Mouse (Mus musculus): Measurements from ENCODE around the gene Fam114a1.

The Fam114a1 gene

DNA sequence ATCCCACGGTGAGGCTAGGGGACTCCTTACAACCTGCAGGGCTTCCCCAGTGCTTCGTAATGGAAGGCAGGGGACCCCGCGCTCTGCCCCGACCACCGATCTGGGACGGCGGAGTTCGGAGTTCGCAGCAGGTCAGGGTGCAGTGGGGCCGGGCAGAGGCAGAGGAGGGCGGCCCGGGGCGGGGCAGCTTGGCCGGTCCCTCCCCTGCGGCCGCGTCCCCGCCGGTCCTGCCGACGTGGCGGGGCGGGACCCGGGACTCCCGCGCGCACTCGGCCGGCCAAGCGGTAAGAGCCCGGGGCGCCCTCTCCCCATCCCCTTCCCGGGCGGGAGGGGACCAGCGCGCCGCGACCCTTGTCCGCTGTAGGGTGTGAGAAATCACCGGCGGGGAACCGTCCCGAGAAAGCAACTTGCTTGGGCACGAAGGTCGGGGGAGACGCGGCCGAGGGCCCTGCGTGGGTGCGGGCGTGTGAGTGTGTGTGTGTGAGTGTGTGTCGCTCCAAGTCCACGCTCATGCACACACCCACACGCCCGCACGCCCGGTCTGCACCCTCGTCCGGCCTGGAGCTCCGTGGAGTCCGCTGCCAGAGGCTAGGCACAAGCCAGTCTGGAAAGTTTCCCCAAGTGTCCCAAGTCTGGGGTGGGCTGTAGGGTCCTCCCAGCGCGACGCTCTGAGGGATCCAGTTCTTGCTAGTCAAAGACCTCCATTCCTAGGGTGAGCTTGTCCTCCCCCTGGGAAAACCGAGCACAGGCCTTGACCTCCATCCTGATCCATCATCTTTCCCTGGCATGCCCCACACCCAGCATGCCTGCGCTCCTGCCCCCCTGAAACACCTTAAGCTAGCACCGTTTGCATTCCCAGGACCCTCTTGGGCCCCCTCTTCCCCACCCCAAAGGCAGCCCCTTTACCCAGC, at the start of gene Fam114a1:
Fam114a1 (plus strand) TSS at position 211 of the 911 bp plus-strand sequence.
- DNase-seq, result peak; percentile 84

DNA sequence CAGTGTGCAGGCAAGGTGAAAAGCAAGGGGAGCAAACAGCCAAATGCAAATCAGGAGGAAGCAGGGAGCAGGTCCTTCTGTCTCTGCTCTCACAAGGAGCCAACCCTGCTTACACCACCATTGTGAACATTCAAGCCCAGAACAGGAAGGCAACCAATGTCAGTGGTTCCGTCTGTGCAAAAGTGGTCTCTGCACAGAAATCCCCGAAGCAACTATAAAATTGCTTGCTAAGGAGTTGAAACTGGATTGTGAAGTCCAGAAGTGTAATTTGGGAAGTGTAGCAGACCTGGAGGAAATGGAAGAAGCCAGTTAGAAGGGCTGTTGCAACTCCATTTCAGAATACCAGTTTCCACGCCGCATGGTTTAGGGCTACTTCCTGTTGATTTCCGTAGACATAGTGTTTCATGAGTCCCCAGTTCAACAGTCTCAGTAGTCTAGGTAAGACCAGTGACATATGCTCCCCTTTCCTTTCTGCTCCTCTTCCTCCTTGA, 46.9 kb upstream of the Fam114a1 start:
- DNase-seq, result no peak

DNA sequence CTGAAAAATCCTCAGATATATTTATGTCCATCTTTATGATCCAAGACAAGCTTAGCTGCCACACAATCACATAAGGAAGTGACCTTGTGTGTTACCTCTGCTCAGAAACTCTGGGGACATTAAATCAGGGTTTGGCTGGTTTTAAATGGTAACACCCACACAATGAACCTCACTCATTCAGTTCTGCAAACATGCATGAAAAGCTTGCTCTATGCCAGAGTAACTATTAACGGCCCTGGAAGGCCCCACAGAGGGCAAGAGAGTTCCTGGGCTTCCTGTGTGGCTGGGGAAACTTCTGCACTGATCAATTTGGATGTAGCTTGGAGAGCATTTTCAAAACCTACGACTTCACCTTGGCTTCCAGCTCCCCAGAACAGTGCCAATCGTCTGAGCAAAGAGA, 37.7 kb upstream of the Fam114a1 start:
- no peak for DNase-seq

DNA sequence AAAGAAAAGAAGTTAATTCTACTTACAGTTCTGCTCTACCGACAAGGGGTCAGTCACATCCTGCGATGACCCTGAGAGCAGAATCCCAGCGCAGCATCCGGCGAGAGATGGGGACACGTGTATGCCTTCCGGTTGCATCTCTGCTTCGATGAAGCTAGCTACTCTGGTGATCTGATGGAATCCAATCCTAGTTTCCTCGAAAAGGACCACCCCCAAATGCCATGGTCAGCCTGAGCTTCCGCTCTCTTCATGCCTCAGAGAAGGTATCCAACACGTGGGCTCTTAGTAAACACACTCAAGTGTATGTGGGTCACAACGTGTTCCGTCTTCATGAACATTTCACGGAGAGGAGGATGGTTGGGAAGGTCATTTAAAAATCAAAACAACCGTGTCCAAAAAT, 37.1 kb upstream of the Fam114a1 start:
- DNase-seq, result no peak

DNA sequence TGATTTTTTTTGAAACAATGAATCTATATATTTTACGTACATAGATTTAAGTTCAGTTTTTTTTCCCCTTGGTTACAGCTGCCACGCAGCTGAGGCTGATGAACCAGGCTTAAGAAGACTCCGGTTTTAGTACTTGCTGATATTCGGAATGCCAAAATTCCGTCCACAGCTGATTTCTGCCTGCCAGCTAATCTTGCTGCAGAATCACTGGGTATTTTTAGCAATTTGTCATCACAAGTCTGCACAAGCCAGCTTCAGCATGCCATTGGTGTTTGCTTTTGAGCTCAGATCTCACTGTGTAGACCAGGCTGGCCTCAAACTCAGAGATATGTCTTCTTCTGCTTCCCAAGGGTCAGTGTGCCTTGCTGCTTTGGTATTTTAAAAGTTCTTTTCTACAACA, 18.4 kb upstream of the Fam114a1 start:
- DNase-seq, result no peak

DNA sequence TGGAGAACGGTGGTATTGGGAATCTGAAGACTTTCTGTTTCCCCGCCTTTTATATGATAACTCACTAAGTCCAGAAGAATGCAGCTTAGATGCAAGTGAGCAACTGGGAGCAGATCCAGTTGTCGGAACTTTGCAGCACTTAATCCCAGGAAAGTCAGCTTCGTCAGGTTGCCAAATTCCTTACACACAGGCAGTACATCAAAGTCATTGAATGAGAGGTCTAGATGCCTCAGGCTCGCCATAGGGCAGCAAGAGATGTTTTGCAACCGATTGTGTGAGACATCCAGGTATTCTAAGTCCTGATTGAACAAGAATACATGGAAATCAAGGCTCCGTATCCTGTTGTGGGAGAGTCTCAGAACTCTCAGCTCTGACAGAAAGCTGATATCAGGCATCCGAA, 14.9 kb upstream of the Fam114a1 start:
- DNase-seq, result no peak

DNA sequence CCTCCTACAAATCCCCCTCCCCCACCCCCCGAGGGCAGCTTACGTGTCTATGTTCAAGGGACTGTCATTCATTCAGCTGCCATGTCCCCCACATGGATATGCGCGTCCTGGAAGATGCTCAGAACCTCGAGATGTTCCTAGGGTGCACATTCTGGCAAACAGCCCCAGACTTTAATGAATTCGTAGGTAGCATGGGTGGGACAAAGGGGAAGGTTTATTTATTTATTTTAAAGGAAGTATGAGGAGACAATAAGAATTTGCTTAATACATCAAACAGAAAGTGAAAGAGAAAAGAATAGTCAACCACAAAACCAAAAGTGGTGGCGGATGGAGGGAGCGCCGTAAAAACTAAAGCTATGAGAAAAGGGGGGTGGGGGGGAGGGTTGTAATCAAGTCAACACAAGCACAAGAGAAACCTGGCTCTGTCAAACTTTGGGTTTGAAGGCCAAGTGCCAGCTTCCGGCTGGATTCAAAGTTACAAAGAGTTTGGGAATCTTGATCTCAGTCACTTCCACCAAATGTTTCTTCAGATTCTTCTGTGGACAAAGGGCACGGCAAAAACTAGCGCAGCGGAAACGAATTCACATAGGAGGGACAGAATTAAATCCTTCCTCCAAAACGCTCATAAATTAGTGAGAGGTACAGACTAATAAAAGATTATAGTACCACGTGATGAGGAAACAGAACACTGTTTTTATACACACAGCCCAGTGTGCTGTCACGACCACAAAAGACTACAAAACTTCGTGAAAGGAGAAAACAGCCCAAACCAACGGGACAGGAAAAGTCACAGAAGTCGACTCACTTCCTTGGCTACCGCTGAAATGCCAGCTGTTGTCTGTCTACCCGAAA, 10.7 kb upstream of the Fam114a1 start:
- peak; percentile 22 for DNase-seq

DNA sequence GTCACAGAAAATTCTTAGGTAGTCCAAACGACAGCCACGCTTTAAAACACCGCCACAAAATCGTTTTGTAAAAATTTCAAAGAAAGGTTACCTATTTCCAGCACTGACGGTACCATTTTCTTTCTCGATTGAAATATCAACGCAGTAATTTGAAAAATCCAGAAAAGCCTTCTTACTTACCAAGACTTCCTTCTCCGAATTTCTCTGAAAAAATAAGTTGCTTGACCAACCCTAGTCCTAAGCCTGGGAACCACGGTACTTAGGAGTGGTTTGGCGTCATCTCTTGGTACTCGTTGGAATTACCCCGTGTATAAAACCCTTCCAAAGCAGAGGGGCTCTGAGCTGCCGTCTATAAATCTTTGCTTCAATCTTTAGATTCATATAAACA, 10.0 kb upstream of the Fam114a1 start, which contains the start of gene Tlr6:
Tlr6 (minus strand) TSS at position 255 of the 388 bp plus-strand sequence.
- DNase-seq, result peak; percentile 60

DNA sequence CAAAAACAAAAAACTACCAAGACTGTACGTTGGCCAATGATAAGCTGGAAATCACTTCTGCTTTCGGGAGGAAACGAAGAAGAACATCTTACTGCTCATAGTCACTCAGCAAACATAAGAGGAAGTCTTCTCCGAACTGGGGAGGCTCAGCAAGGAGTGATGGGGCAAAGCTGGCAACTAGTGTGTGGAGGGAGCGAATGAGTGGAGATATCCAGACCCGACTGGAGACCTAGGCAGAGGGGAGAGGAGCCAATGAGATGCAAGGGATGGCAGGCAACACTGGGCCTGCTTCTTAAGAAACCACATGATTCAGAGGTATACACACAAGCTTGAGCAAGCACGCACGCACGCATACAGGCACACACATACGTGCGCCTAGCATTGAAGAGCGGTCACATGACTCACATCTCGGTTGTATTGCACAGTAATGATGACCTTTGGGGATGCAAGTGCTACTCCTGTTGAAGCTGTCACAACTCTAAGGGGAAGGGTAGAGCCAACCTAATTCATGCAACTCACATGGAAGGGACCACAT, 8.9 kb upstream of the Fam114a1 start:
- no peak for DNase-seq

DNA sequence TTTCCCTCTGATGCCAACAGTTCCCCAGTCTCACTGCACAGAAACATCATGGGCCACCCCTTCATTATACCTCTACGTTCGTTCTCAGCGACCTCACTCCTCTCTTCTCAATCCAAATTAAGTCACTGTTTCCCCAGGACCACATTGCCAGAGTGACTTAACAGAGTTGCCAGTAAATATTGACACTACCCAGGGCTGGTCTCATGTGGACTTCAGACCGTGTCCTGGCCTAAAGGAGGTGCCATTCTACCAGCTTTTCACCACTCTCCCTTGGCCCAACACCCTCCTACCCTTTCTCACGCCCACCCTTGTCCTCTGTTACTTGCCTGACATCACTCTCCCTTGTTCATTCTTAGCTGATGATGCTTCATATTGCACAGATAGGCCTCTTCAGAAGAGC, 6.6 kb upstream of the Fam114a1 start:
- no peak for DNase-seq

DNA sequence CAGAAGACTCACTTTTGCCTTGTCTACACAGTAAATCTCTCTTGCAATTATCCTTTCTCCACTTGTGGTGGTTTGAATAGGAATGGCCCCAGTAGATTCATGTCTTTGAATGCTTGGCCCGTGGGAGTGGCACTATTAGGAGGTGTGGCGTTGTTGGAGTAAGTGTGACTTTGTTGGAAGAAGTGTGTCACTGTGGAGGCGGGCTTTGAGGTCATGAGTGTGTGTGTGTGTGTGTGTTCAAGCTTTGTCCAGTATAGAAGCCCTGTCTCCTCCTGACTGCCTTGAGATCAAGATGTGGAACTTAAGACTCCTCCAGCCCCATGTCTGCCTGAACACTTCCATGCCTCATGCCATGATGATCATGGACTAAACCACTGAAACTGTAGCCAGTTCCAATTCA, 6.1 kb upstream of the Fam114a1 start:
- no peak for DNase-seq

DNA sequence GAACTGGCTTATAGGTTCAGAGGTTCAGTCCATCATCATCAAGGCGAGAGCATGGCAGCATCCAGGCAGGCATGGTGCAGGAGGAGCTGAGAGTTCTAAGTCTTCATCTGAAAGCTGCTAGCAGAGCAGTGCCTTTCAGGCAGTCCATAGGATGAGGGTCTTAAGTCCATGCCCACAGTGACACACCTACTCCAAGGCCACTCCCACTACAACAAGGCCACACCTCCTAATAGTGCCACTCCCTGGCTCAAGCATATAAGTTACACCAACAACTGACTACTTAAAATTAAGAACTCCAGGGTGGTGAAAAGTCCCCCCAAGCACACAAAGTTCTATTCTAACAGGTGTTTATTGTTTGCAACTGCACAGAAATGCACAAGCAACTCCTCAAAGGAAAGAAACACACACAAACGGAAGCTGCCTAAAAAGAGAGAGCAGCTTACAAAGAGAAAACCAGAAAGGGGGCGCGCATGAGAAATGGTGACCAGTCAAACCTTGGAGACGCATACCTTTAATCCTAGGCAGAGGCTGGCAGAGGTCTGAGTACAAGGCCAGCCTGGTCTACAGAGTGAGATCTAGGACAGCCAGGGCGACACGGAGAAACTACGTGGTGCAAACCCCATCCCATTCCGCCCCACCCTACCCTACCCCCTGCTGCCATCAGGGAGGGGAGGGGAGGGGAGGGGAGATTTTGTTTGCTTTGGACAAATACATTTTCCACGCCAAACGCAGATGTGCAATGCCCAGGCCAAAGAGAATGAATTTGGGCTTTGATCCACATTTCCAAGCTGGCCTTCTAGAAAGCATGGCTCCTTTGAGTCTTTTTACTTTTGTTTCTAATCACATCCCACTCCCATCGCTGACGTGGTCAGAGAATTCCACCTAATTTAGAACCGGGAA, 660 bp upstream of the Fam114a1 start:
- DNase-seq, result no peak

DNA sequence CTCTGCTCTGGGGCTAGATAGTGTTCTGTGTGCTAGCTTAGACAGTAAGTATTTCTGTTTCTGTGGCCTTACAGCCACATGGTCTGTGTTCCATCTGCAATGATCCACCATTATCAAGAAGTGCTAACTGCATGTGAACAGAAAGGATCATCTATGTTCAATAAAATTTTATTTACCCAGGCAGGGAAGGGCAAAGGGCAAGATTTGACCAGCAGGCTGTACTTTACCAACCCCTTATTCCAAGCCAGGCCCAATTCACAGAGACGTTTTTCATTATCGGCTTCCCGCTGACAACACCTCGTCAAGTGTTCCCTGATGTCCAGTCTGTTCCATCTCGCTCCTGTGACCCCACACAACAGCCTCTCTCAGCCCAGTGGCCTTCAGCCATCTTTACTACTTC, 5.2 kb downstream of the Fam114a1 start:
- no peak for DNase-seq

DNA sequence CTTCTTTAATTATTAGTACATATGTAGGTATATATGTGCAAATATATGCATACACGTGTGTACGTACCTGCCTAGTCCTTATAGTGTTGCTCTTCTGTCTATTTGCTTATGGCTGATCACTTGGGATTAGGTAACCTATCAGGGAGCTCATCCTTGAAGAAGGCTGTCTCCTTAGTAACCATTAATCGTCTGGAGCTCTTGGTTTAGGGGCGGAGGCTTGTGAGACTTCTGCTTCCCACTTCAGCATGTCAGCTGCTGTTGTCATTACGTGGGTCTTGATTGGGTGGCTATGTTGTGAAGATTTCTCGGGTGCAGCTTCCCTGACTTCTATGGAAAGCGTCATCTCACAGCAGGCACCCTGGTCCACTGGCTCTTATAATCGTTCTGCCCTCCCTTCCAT, 7.3 kb downstream of the Fam114a1 start:
- no peak for DNase-seq

DNA sequence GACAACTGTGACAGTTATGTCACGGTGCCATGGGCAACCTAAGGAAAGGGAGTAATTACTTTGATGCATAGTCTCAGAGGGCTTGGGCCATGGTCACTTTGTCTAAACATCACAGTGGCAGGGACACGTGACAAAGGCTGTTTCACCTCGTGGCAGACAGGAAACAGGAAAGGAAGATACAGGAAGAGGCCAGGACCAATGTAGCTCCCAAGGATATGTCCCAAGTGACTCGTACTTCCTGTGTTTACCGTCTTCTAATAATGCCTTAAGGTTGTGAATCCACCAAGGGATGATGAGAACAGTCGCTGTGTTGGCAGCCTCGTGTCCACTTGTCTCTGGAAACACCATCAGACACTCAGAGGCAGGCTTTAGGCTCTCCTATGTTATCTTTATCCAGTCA, 16.1 kb downstream of the Fam114a1 start:
- peak; percentile 6 for DNase-seq

DNA sequence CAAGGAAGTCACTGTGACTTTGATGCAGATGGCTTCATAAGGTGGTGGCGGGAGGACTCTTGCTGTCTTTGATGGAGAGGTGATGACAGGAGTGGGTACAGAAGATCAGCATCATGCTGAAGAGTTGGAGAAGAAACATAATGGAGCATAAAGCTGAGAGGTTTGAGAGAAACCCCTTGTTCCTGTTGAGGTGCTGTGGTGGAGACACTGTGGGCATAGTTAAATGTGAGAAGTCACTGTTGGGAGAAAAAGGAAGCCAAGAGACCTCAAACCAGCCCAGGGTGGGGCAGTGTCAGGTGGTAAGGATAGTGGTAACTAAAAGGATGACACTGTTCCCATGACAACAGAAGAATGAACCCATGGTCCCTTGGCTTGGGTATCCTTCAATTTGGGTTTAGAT, 20.1 kb downstream of the Fam114a1 start:
- no peak for DNase-seq

DNA sequence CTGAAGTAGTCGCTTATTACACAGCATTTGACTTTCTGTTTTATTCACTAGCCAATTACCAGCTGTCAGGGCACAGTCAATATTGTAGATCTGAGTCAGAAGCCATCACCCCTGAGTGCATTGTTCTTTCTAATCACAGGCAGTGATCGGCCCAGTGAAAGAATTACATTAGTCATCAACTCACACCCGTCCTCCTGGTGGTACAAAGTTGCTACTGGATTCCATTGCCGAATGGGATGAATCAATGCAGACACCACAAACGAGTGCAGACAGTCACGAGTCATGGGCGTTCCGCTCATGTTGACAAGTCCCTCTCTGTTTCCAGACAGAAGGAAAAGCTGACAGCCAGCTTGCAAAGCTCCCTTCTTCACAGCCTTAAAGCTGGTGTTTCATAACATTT, 22.7 kb downstream of the Fam114a1 start:
- no peak for DNase-seq

DNA sequence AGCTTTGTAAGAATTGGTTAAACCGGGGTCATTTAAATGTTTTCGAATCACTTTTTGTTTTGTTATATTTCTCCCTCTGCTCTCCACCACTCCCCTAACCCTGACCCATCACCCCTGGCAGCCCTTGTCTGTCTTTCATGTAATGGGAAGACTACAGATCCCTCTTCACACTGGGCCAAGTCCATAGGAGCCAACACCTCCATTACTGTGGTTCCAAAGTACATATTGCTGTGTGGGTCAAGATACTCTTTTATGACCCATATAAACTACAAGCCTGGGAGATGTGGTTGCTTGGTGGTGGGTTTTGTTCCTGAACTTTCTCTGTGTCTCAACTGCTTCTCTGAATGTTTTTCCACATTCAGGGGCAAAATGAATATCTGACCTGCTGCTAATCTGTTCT, 25.5 kb downstream of the Fam114a1 start:
- no peak for DNase-seq

DNA sequence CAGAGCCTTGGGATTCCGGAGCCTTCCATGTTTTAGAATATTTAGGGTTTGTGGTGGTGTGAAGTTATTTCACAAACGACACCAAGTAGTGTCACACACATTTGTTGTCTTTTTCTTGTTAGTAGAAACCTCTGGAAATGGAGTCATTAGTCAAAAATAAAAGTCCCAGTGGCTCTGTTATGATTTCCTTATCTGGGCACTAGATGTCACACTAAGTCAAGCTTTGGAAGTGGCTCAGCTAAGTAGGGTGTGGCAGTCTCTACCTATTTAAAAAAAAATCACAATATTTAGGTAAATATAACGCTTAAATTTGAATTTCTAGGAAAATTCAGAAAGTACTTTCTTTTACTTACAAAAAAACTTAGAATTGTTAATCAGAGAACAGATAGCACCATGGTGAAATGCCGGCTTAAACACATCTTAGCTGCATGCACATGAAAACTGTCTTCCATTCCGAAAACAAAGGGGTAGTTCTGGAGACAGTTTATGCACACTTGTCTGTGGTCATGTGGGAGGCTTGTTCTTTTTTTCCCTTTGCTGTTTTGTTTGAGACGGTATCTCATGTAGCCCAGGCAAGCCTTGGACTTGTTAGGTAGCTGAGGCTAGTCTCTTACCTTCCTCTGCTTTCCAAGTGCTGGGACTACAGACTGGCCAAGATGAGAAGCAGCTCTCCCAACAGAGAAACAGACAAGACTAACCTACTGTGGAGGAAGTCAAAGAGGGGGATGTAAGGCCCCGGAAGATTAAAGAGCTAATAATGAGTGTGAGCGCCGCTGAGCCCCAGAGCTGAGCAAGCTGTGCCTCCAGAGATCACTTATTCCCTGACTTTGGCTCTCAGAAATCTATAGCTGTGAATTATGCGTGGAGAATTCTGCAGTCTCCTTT, 33.3 kb downstream of the Fam114a1 start:
- peak; percentile 17 for DNase-seq

DNA sequence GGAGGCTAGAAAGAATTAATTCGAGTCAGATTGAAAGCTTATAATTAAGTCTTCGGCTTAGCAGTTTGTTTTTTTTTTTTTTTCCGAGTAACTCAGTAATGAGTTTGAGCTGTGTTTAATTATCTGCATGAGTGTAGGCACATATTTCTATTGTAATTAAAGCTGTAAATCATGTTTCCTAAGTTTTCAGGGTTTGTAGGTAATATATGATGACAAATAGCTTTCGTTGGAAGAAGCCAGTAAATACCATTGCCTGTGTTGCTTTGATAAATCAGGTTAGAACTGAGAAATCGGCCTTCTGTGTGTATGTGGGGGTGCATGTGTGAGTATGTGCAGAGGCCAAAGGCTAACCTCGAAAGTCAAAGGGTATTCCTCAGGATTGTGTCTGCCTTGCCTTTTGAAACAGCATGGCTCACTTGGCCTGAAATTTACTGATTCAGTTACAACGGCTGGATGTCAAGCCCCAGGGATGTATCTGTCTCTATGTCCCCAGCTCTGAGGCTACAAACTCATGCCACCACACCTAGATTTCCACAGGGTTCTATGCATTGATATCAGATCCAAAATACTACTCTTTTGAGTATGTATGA, 34.2 kb downstream of the Fam114a1 start:
- no peak for DNase-seq

DNA sequence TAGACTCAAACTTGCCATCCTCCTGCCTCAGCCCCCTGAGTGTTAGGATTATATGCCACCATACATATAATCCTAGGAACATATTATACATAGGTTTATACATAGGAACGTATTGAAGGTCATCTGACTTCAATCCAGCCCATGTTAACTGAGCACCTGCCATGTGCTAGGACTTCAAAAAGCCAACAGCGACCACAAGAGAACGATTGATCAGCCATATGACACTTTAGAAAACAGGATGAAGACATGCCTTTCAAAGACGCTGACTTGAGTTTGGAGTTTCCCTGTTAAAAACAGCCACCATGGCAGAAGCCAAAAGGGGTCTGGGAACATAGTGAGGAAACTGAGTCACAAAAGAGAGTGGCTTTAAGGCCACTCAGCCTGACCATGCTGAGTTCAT, 35.4 kb downstream of the Fam114a1 start:
- no peak for DNase-seq
